Mouse (Mus musculus): ENCODE results near the gene Glyat. TPM values are rescaled to one million over a fixed set of nuclear protein-coding genes. Genes with fewer than 3 reads are reported as not detected.

The Glyat gene
- not detected in 2 replicates for polyA plus RNA-seq (2015; fragmentation: Nextera tagmentation; extraction: Ambion mirVana)

DNA sequence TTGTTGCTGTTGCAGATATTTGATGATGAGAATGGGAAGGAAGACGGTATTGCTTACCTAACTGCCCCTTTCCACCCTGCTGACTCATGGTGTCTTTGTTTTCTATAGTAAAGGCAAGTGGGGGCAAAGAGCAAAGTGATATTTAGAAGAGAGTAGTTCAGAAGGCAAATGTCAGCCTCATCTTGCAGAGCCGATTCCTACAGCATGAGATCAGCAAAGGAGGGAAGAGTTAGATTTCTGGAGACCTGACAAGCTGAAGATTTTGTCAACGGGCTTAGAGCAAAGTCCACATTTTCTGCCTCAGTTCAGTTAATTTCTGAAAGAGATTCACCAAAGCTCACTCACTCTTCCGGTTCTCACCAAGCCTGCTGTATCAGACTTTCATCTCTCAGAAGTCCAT is at the start of gene Glyat:
Gene Glyat, plus strand, starts transcription at position 133 of the 400 bp plus-strand sequence.
- 83% methylated on average over 4 of the region's 4 CpGs for WGBS
- Histone ChIP-seq H3K4me1 (no peaks in the 10 kb centered on the region), H3K27ac (no peak within 1 kb of the TSS), H3K4me2 (no peak within 1 kb of the TSS), H3K4me3 (no peak within 1 kb of the TSS), H3K27me3 (no peaks in the 10 kb centered on the region), H3K9ac (no peak within 1 kb of the TSS), H3K36me3 (no peaks in the 10 kb centered on the region), H3K9me3 (no peaks in the 10 kb centered on the region)
- ATAC-seq (ENCODE audit: insufficient number of reproducible peaks, low FRiP score, low TSS enrichment, low read depth): no peak

DNA sequence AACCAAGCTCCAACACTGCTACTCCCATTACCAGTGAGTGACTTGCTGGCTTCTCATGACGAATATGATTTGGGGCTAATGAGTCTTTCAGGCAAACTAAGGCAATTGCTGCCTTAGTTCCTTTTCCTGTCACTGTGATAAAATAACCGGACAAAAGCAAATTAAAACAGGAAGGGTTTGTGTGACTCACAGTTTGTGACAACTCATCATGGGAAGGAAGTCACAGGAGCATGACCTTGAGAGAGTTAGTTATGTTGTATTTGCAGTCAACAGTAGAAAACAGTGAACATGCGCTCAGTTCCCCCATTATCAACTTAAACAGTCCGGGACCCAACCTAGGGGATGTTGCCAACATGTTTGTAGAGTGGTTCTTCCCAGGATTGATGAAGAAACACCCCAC is 47.8 kb upstream of the Glyat start:
- no peaks in the 10 kb centered on the region for H3K4me1 ChIP-seq
- no peak overlapping the region for H3K9ac ChIP-seq
- ATAC-seq (ENCODE audit: insufficient number of reproducible peaks, low FRiP score, low TSS enrichment, low read depth): no peak
- 0 out of 2 replicates have a peak, but pooled peaks cover 3% of the 10 kb centered on the region for H3K36me3 ChIP-seq
- no peaks in the 10 kb centered on the region for H3K9me3 ChIP-seq
- no peak overlapping the region for H3K4me3 ChIP-seq
- 76% methylated on average over 4 of the region's 4 CpGs for WGBS
- H3K27ac ChIP-seq: no peak overlapping the region
- no peak overlapping the region for H3K4me2 ChIP-seq
- no peaks in the 10 kb centered on the region for H3K27me3 ChIP-seq

- ATAC-seq (ENCODE audit: insufficient number of reproducible peaks, low FRiP score, low TSS enrichment, low read depth): 0 out of 2 replicates have a peak, but pooled peaks have one; percentile 43
- 0 out of 2 replicates have a peak, but pooled peaks cover 3% of the 10 kb centered on the region for H3K36me3 ChIP-seq
- 14% methylated on average over 1 of the region's 1 CpGs for WGBS
Observed at GRCm38 (mm10) chr19:12591908-12592307, 41.2 kb upstream of the Glyat start.

GRCm38 (mm10) chr19:12595135-12595529 is 38.0 kb upstream of the Glyat start:
- ATAC-seq (ENCODE audit: insufficient number of reproducible peaks, low FRiP score, low TSS enrichment, low read depth): no peak
- 34% methylated on average over 2 of the region's 2 CpGs for WGBS
- peak overlapping the region; percentile 66 for H3K4me3 ChIP-seq
- H3K4me1 ChIP-seq: peaks cover 8% of the 10 kb centered on the region
- H3K4me2 ChIP-seq: peak overlapping the region; percentile 99
- no peaks in the 10 kb centered on the region for H3K36me3 ChIP-seq
- no peak overlapping the region for H3K9ac ChIP-seq
- no peaks in the 10 kb centered on the region for H3K27me3 ChIP-seq
- H3K9me3 ChIP-seq: no peaks in the 10 kb centered on the region
- no peak overlapping the region for H3K27ac ChIP-seq

More at GRCm38 (mm10) chr19:12591908-12592307, 41.2 kb upstream of the Glyat start:
- Histone ChIP-seq H3K4me1 (peaks cover 6% of the 10 kb centered on the region), H3K4me2 (no peak overlapping the region), H3K9me3 (no peaks in the 10 kb centered on the region), H3K9ac (no peak overlapping the region), H3K27me3 (no peaks in the 10 kb centered on the region), H3K4me3 (no peak overlapping the region), H3K27ac (no peak overlapping the region)

DNA sequence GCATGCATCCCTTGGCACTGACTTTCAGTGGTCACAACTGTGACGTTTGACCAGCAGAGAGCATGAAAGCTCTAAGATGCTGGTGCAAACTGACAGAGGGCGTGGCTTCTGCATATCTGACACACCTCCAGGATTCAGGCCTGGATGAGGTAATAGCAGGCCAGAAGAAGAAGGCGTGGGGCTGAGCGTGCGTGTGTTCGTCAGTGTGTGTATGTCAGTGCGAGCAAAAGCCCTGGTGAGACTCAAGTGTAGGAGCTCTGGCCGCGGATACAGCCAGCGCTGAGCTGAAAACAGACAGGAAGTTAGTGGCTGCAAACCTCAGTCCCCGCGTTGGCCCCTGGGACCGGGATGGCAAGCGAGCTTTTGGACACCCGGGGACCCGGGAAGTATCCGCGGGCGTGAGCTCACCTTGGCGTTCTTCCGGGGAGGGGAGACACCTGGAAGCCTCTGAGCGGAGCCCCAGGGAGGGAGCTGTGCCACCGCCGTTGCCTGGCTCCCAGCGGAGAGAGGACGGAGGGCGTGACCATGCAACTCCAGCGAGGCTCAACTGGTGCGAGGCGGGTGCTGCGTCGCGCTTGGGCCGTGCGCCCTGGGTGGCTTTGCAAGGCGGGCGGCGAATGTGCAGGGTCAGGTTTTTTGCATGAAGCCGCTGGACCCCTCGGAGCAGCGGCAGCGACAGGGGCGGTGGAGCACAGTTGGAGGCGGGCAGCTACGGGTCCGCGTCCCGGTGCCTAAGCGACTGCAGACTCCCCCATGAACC is 37.4 kb upstream of the Glyat start:
- peak overlapping the region; percentile 66 for H3K4me3 ChIP-seq
- peak; percentile 64 for ATAC-seq (ENCODE audit: insufficient number of reproducible peaks, low FRiP score, low TSS enrichment, low read depth)
- peaks cover 8% of the 10 kb centered on the region for H3K4me1 ChIP-seq
- H3K9ac ChIP-seq: peak overlapping the region; percentile 58
- WGBS: 0% methylated on average over 49 of the region's 49 CpGs
- no peaks in the 10 kb centered on the region for H3K27me3 ChIP-seq
- H3K27ac ChIP-seq: peak overlapping the region; percentile 61
- H3K36me3 ChIP-seq: no peaks in the 10 kb centered on the region
- no peaks in the 10 kb centered on the region for H3K9me3 ChIP-seq
- peak overlapping the region; percentile 99 for H3K4me2 ChIP-seq

DNA sequence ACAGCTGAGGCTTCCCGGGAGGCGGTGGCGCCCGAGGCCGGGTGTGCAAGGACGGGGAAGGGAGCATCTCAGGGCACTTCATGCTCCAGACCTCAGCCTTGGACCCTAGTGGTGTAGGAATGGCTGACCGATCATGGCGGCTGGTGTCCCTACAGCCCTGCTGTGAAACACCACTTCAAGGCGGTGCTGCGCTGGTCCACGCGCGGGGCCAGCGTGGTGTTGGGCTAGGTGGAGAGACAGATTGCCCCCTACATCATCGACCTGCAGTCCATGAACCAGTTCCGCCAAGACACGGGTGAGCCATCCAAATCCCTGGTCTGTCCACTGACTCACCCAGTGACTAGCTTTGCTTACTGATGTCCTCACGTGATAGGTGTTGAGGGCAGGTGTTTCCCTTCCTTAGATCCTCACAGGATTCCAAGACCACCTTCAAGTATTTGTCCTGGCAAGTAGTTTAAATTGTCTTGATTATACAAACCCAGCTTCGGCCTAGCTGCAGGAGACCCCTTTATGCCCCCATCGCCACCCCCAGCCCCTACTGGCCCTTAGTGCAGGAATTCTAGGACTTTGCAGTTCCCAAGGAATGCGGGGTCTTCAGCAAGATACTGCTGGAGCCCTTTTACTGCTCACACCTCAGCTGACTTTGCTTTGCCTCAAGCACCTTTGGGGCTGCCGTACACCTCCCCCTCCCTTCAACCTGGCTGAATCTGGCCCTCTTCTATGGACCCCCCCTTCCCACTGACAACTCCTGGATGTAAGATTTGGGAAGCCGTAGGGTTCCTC is 36.6 kb upstream of the Glyat start:
- Histone ChIP-seq H3K27ac (peak overlapping the region; percentile 61; the same call in 1 of the 2 replicates), H3K9ac (peak overlapping the region; percentile 58), H3K36me3 (no peaks in the 10 kb centered on the region), H3K4me3 (peak overlapping the region; percentile 66), H3K27me3 (no peaks in the 10 kb centered on the region), H3K4me1 (peaks cover 8% of the 10 kb centered on the region), H3K9me3 (no peaks in the 10 kb centered on the region), H3K4me2 (peak overlapping the region; percentile 99)
- 14% methylated on average over 22 of the region's 23 CpGs for WGBS
- ATAC-seq (ENCODE audit: insufficient number of reproducible peaks, low FRiP score, low TSS enrichment, low read depth): peak; percentile 63; the same call in 1 of the 2 replicates

GRCm38 (mm10) chr19:12597073-12597405 is 36.1 kb upstream of the Glyat start:
- peak overlapping the region; percentile 66 for H3K4me3 ChIP-seq
- H3K36me3 ChIP-seq: no peaks in the 10 kb centered on the region
- no peak overlapping the region for H3K9ac ChIP-seq
- WGBS: 37% methylated on average over 3 of the region's 3 CpGs
- H3K4me2 ChIP-seq: peak overlapping the region; percentile 99
- H3K27me3 ChIP-seq: no peaks in the 10 kb centered on the region
- peaks cover 8% of the 10 kb centered on the region for H3K4me1 ChIP-seq
- no peaks in the 10 kb centered on the region for H3K9me3 ChIP-seq
- ATAC-seq (ENCODE audit: insufficient number of reproducible peaks, low FRiP score, low TSS enrichment, low read depth): no peak
- H3K27ac ChIP-seq: no peak overlapping the region

- Histone ChIP-seq H3K4me2 (no peak overlapping the region), H3K4me3 (no peak overlapping the region), H3K4me1 (peaks cover 8% of the 10 kb centered on the region), H3K36me3 (no peaks in the 10 kb centered on the region), H3K9me3 (no peaks in the 10 kb centered on the region), H3K27me3 (no peaks in the 10 kb centered on the region), H3K27ac (no peak overlapping the region), H3K9ac (no peak overlapping the region)
- WGBS: 59% methylated on average over 3 of the region's 3 CpGs
- no peak for ATAC-seq (ENCODE audit: insufficient number of reproducible peaks, low FRiP score, low TSS enrichment, low read depth)
Observed at GRCm38 (mm10) chr19:12598674-12599073, 34.4 kb upstream of the Glyat start.

- ATAC-seq (ENCODE audit: insufficient number of reproducible peaks, low FRiP score, low TSS enrichment, low read depth): no peak
- no peak within 1 kb of the TSS for H3K4me3 ChIP-seq
- 39% methylated on average over 1 of the region's 1 CpGs for WGBS
Observed at GRCm38 (mm10) chr19:12599674-12600073, 33.4 kb upstream of the Glyat start, which contains the start of gene Gm4952. Gm4952 (plus strand) TSS chr19:12599974.

DNA sequence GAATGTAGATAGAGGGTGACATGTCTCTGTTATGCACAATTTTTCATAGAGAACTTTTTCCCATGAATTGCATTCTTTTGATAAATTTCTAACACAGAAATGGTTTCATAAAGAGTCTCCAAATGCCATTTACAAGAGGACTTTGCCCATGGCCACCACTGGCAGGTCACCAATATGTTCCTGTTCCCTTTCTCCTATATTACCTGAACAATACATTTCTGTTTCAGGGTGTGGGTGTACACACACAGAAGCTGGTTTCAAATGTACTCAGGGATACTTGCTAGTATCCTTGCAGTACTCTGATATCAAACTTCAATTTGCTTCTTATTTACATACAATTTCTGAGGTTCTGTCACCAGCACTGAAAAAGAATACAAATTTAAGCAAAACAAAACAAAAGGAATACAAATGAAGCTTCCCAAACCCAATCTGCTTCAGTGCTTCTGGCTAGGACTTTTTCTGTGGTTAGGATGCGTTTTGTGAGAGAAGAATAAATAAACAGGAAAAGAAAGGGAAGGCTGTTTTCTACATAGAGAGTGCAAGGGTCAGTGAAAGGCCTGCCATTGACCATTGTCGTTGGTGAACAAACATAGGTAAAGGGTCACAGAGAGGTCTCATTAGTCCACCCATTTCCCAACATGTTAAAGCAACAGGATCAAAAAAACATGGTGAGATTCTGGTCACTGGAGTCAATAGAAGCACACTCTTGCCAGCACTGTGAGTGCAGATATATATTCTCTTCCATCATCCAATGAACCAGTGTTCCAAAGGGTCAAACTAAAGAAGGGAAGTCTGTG is 32.2 kb upstream of the Glyat start:
- ATAC-seq (ENCODE audit: insufficient number of reproducible peaks, low FRiP score, low TSS enrichment, low read depth): no peak
- Histone ChIP-seq H3K9ac (no peak overlapping the region), H3K4me3 (no peak overlapping the region), H3K4me2 (no peak overlapping the region), H3K27ac (no peak overlapping the region), H3K36me3 (no peaks in the 10 kb centered on the region), H3K4me1 (peaks cover 8% of the 10 kb centered on the region), H3K9me3 (no peaks in the 10 kb centered on the region), H3K27me3 (no peaks in the 10 kb centered on the region)
- 41% methylated on average over 2 of the region's 2 CpGs for WGBS

More at GRCm38 (mm10) chr19:12599674-12600073, 33.4 kb upstream of the Glyat start, which contains the start of gene Gm4952:
- H3K9ac ChIP-seq: no peak within 1 kb of the TSS
- H3K36me3 ChIP-seq: no peaks in the 10 kb centered on the region
- H3K9me3 ChIP-seq: no peaks in the 10 kb centered on the region
- no peaks in the 10 kb centered on the region for H3K27me3 ChIP-seq
- H3K4me2 ChIP-seq: no peak within 1 kb of the TSS
- peaks cover 8% of the 10 kb centered on the region for H3K4me1 ChIP-seq
- no peak within 1 kb of the TSS for H3K27ac ChIP-seq

- no peak for ATAC-seq (ENCODE audit: insufficient number of reproducible peaks, low FRiP score, low TSS enrichment, low read depth)
- H3K4me3 ChIP-seq: no peak overlapping the region
Observed at GRCm38 (mm10) chr19:12608336-12608735, 24.8 kb upstream of the Glyat start.

More at GRCm38 (mm10) chr19:12608336-12608735, 24.8 kb upstream of the Glyat start:
- no peaks in the 10 kb centered on the region for H3K9me3 ChIP-seq
- no peak overlapping the region for H3K27ac ChIP-seq
- no peak overlapping the region for H3K9ac ChIP-seq
- no peaks in the 10 kb centered on the region for H3K4me1 ChIP-seq
- no peaks in the 10 kb centered on the region for H3K36me3 ChIP-seq
- H3K4me2 ChIP-seq: no peak overlapping the region
- no peaks in the 10 kb centered on the region for H3K27me3 ChIP-seq

Data from limb, embryonic 15.5 days (tissue).